Mouse (Mus musculus) bone marrow macrophage, adult 2 months (primary cell): Measurements from ENCODE around the gene Memo1.

Source experiments
- CTCF ChIP-seq: IDR thresholded peaks from 2 replicates; pipeline ENCODE4 v1.5.1; 2012; ENCODE audit warnings: low read depth, mild to moderate bottlenecking, low read length, moderate library complexity
- POLR2A ChIP-seq: IDR thresholded peaks from 2 replicates; pipeline ENCODE4 v1.6.1; 2012; ENCODE audit warnings: mild to moderate bottlenecking, low read depth, low read length, borderline replicate concordance

GRCm38 (mm10) chr17:74295026-74295970, at the start of gene Memo1:
- no peak for TF ChIP-seq CTCF
- TF ChIP-seq POLR2A, result no peak
